Mouse (Mus musculus) heart, adult 2 months (tissue): Measurements from ENCODE around the gene Zc3h10.

ENCODE experiments used
- CTCF ChIP-seq: fragments of 200-600 bp; IDR thresholded peaks from 2 replicates; pipeline ENCODE4 v1.8.1; 2022; ENCODE audit warnings: antibody characterized with exemption, mild to moderate bottlenecking, moderate library complexity
- EP300 ChIP-seq: fragments of 200-500 bp; IDR thresholded peaks from 2 replicates; pipeline ENCODE4 v1.6.1; 2011; ENCODE audit warnings: low read depth, low read length, control low read depth; ENCODE audit not compliant: insufficient read depth
- POLR2A ChIP-seq: fragments of 200-500 bp; IDR thresholded peaks from 2 replicates; pipeline ENCODE4 v1.6.1; 2011; ENCODE audit warnings: mild to moderate bottlenecking, low read depth, low read length, control low read depth; ENCODE audit not compliant: insufficient read depth

- no peak for TF ChIP-seq CTCF
- no peak for TF ChIP-seq POLR2A
- no peak for TF ChIP-seq EP300
Observed at GRCm38 (mm10) chr10:128504012-128504411, 43.6 kb downstream of the Zc3h10 start.
